Mouse (Mus musculus) heart, embryonic 16.5 days (tissue): ENCODE data around the gene Olfr894. TPM values are rescaled to one million over a fixed set of nuclear protein-coding genes. Genes with fewer than 3 reads are reported as not detected.
"Not testable (repeated sequence)": the region's sequence is repeated elsewhere in the genome, so short reads cannot be mapped to it uniquely, and the experiment has no call there.

Experiments
- ATAC-seq: fragments of 200-750 bp; cut with Nextera tagmentation; replicated peaks from 2 replicates; pipeline ENCODE4 v1.8.0; 2017; ENCODE audit warnings: moderate number of reproducible peaks; ENCODE audit not compliant: insufficient read depth, low FRiP score; ENCODE audit errors: extremely low read depth
- H3K27ac ChIP-seq: fragments of 300-500 bp; sonication (generic); 2 replicates; pipeline ENCODE4 v1.5.1; 2014; ENCODE audit warnings: mild to moderate bottlenecking, low read length, control low read depth, moderate library complexity
- H3K27me3 ChIP-seq: fragments of 300-500 bp; sonication (generic); 2 replicates; pipeline ENCODE4 v1.6.1; 2014; ENCODE audit warnings: low read length, mixed read lengths; ENCODE audit not compliant: control insufficient read depth, insufficient read depth
- H3K36me3 ChIP-seq: fragments of 300-500 bp; sonication (generic); 2 replicates; pipeline ENCODE4 v1.6.1; 2014; ENCODE audit not compliant: control insufficient read depth, insufficient read depth
- H3K4me1 ChIP-seq: fragments of 300-500 bp; sonication (generic); 2 replicates; pipeline ENCODE4 v1.6.1; 2014; ENCODE audit warnings: low read length, mixed read lengths; ENCODE audit not compliant: control insufficient read depth, insufficient read depth
- H3K4me2 ChIP-seq: fragments of 300-500 bp; sonication (generic); 2 replicates; pipeline ENCODE4 v1.6.1; 2014; ENCODE audit warnings: low read depth, mild to moderate bottlenecking, control low read depth, low read length
- H3K4me3 ChIP-seq: fragments of 300-500 bp; sonication (generic); 2 replicates; pipeline ENCODE4 v1.5.1; 2014; ENCODE audit warnings: mild to moderate bottlenecking, control low read depth, low read length
- H3K9ac ChIP-seq: fragments of 300-500 bp; sonication (generic); 2 replicates; pipeline ENCODE4 v1.6.1; 2014; ENCODE audit warnings: low read length, control low read depth
- H3K9me3 ChIP-seq: fragments of 300-500 bp; sonication (generic); replicated peaks from 2 replicates; pipeline ENCODE4 v1.6.1; 2016; ENCODE audit warnings: low read length; ENCODE audit not compliant: control insufficient read depth
- WGBS: fragments of 180-500 bp; shearing (Covaris S2); extraction: QIAGEN DNeasy Blood & Tissue Kit; methylation state at CpG from one replicate; pipeline ENCODE4 v1.1.7; 2014; 5-methylcytosine and 5-hydroxymethylcytosine counted together
- polyA plus RNA-seq: library from polyadenylated mRNA; unstranded; fragments of >200 nt; fragmentation: Nextera tagmentation; extraction: Ambion mirVana; gene quantifications from 2 replicates; pipeline ENCODE4 v1.2.1, GENCODE M21; 2015

The Olfr894 gene
- not detected in 2 replicates for polyA plus RNA-seq

- no peak within 1 kb of the TSS for H3K27ac ChIP-seq
- no peaks in the 10 kb centered on the region for H3K27me3 ChIP-seq
- H3K4me2 ChIP-seq, result no peak within 1 kb of the TSS
- no peak within 1 kb of the TSS for H3K4me3 ChIP-seq
- H3K4me1 ChIP-seq, result no peaks in the 10 kb centered on the region
- ATAC-seq, result no peak
- no peak within 1 kb of the TSS for H3K9ac ChIP-seq
- H3K36me3 ChIP-seq, result no peaks in the 10 kb centered on the region
- H3K9me3 ChIP-seq, result peaks cover 3% of the 10 kb centered on the region; the same call in 1 of the 2 replicates
Measured at GRCm38 (mm10) chr9:38217755-38218154, at the start of gene Olfr894. Gene Olfr894 (plus strand): TSS chr9:38218055.

GRCm38 (mm10) chr9:38168341-38168740 is 49.5 kb upstream of the Olfr894 start:
- not testable (repeated sequence) for H3K9ac ChIP-seq, H3K36me3 ChIP-seq, H3K4me3 ChIP-seq, H3K4me1 ChIP-seq, H3K27ac ChIP-seq, ATAC-seq, H3K4me2 ChIP-seq, H3K9me3 ChIP-seq, H3K27me3 ChIP-seq
- 39% methylated on average over 2 of the region's 2 CpGs for WGBS

- no peak within 1 kb of the TSS for H3K4me3 ChIP-seq
- no peak for ATAC-seq
- no peak within 1 kb of the TSS for H3K9ac ChIP-seq
- H3K4me1 ChIP-seq, result no peaks in the 10 kb centered on the region
- no peak within 1 kb of the TSS for H3K27ac ChIP-seq
- H3K36me3 ChIP-seq, result no peaks in the 10 kb centered on the region
- H3K27me3 ChIP-seq, result no peaks in the 10 kb centered on the region
- H3K9me3 ChIP-seq, result peaks cover 7% of the 10 kb centered on the region
- H3K4me2 ChIP-seq, result no peak within 1 kb of the TSS
- 68% methylated on average over 1 of the region's 1 CpGs for WGBS
Measured at GRCm38 (mm10) chr9:38180721-38181120, 37.1 kb upstream of the Olfr894 start, which contains the start of gene Olfr891. Gene Olfr891 (minus strand): TSS chr9:38180821.

DNA sequence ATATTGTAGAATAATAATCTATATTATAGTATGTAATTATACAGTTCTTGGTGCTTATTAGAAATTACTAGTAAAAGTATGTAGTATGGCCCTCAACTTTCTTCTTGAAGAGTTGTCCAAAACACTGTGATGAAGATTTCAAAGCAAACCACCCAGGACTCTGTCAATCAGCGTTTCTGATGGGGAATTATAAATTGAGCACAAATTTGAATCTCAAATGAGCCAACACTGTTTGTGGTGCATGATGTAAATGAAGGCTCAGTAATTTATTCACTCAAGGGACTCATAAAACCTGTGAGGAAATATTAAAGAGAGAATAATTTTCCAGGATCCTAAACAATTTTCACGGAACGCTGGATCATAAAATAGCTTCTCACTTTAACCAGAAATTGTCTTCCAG is 9.8 kb upstream of the Olfr894 start, which contains the start of gene Olfr893:
TSS of gene Olfr893 (plus strand) at position 301 of the 400 bp plus-strand sequence.
- Histone ChIP-seq H3K27me3 (no peaks in the 10 kb centered on the region), H3K36me3 (no peaks in the 10 kb centered on the region), H3K4me3 (no peak within 1 kb of the TSS), H3K27ac (no peak within 1 kb of the TSS), H3K4me1 (no peaks in the 10 kb centered on the region), H3K9ac (no peak within 1 kb of the TSS), H3K4me2 (no peak within 1 kb of the TSS), H3K9me3 (no peaks in the 10 kb centered on the region)
- 83% methylated on average over 3 of the region's 3 CpGs for WGBS
- ATAC-seq, result no peak

GRCm38 (mm10) chr9:38252474-38252873 is 34.6 kb downstream of the Olfr894 start, which contains the start of gene Olfr143:
Gene Olfr143 (plus strand): TSS chr9:38252774.
- Histone ChIP-seq H3K9me3 (no peaks in the 10 kb centered on the region), H3K4me1 (no peaks in the 10 kb centered on the region), H3K27ac (no peak within 1 kb of the TSS), H3K9ac (no peak within 1 kb of the TSS), H3K4me3 (no peak within 1 kb of the TSS), H3K4me2 (no peak within 1 kb of the TSS), H3K27me3 (no peaks in the 10 kb centered on the region), H3K36me3 (no peaks in the 10 kb centered on the region)
- no peak for ATAC-seq

DNA sequence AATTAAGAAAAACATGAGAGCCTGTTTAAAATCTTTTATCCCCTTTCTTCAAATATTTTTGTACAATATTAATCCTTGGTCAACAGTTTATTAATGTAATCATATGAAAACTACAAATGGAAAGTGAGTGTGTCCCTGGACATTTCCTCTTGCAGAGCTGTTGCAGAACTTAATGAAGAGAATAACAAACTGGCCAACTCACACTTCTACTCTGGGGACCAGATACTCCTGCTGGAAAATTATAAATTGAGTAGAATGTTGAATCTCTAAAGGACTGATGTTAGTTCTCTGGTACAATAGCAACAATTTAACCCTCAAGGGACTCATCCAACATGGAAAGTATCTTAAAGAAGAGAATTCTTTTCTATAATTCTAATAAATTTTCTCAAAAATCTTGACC is 49.7 kb downstream of the Olfr894 start, which contains the start of gene Olfr895:
TSS of gene Olfr895 (plus strand) at position 301 of the 400 bp plus-strand sequence.
- no peak within 1 kb of the TSS for H3K27ac ChIP-seq
- H3K4me1 ChIP-seq, result no peaks in the 10 kb centered on the region
- no peaks in the 10 kb centered on the region for H3K27me3 ChIP-seq
- H3K9me3 ChIP-seq, result no peaks in the 10 kb centered on the region
- no peak within 1 kb of the TSS for H3K9ac ChIP-seq
- no peak within 1 kb of the TSS for H3K4me2 ChIP-seq
- ATAC-seq, result no peak
- no peaks in the 10 kb centered on the region for H3K36me3 ChIP-seq
- H3K4me3 ChIP-seq, result no peak within 1 kb of the TSS

Other genes starting within 250 kb of the Olfr894 start
- not detected in 2 replicates for gene Olfr881, start 226.2 kb upstream of the Olfr894 start, polyA plus RNA-seq
- not detected in 2 replicates for gene Olfr883, start 192.2 kb upstream of the Olfr894 start, polyA plus RNA-seq
- not detected in 2 replicates for gene Olfr884, start 171.5 kb upstream of the Olfr894 start, polyA plus RNA-seq
- gene Olfr885, start 156.7 kb upstream of the Olfr894 start, polyA plus RNA-seq, result not detected in 2 replicates
- gene Olfr887, start 134.0 kb upstream of the Olfr894 start, polyA plus RNA-seq, result not detected in 2 replicates
- gene Olfr888, start 109.9 kb upstream of the Olfr894 start, polyA plus RNA-seq, result not detected in 2 replicates
- gene Olfr889, start 102.9 kb upstream of the Olfr894 start, polyA plus RNA-seq, result 0.02 and 0.04 TPM in 2 replicates
- not detected in 2 replicates for gene Olfr890, start 75.5 kb upstream of the Olfr894 start, polyA plus RNA-seq
- gene Olfr891, start 37.2 kb upstream of the Olfr894 start, polyA plus RNA-seq, result not detected in 2 replicates
- gene Olfr893, start 9.7 kb upstream of the Olfr894 start, polyA plus RNA-seq, result not detected in 2 replicates
- not detected in 2 replicates for gene Olfr143, start 34.7 kb downstream of the Olfr894 start, polyA plus RNA-seq
- not detected in 2 replicates for gene Olfr895, start 49.8 kb downstream of the Olfr894 start, polyA plus RNA-seq
- not detected in 2 replicates for gene Olfr896-ps1, start 73.1 kb downstream of the Olfr894 start, polyA plus RNA-seq
- gene Olfr25, start 111.0 kb downstream of the Olfr894 start, polyA plus RNA-seq, result not detected in 2 replicates
- not detected in 2 replicates for gene Olfr898, start 130.4 kb downstream of the Olfr894 start, polyA plus RNA-seq
- gene Olfr250, start 148.8 kb downstream of the Olfr894 start, polyA plus RNA-seq, result not detected in 2 replicates
- gene Olfr251, start 159.0 kb downstream of the Olfr894 start, polyA plus RNA-seq, result not detected in 2 replicates
- not detected in 2 replicates for gene Olfr147, start 183.6 kb downstream of the Olfr894 start, polyA plus RNA-seq
- gene Olfr901, start 211.4 kb downstream of the Olfr894 start, polyA plus RNA-seq, result not detected in 2 replicates
- gene Olfr902, start 229.6 kb downstream of the Olfr894 start, polyA plus RNA-seq, result not detected in 2 replicates
- not detected in 2 replicates for gene Olfr904, start 245.1 kb downstream of the Olfr894 start, polyA plus RNA-seq